Mouse (Mus musculus) olfactory bulb, adult 2 months (tissue): ENCODE data around the gene Ppm1n.

Source experiments
- CTCF ChIP-seq: fragments of 200-500 bp; IDR thresholded peaks from 2 replicates; pipeline ENCODE4 v1.5.1; 2012; ENCODE audit warnings: low read depth, mild to moderate bottlenecking, low read length, moderate library complexity; ENCODE audit not compliant: insufficient read depth
- POLR2A ChIP-seq: fragments of 200-500 bp; IDR thresholded peaks from 2 replicates; pipeline ENCODE4 v1.6.1; 2012; ENCODE audit warnings: mild to moderate bottlenecking, low read depth, low read length, moderate library complexity; ENCODE audit not compliant: insufficient read depth

- no peak for TF ChIP-seq CTCF
- TF ChIP-seq POLR2A = no peak
These were observed 38.9 kb downstream of the Ppm1n start for GRCm38 (mm10) chr7:19240905-19241463.
